Mouse (Mus musculus) MEL (cell line): Measurements from ENCODE around the gene Ola1.

Experiments
- CHD2 ChIP-seq: IDR thresholded peaks from 2 replicates; pipeline ENCODE4 v1.6.1; 2011; ENCODE audit warnings: low read length, improper control_type of control experiment
- CTCF ChIP-seq, 3 experiments: IDR thresholded peaks in 2 of 3; conservative IDR thresholded peaks in 1 of 3; 2 replicates each; pipeline ENCODE4 v1.5.1; 2011 to 2012; ENCODE audit warnings: low read length in 3 of 3, low read depth in 2 of 3, mild to moderate bottlenecking in 2 of 3, improper control_type of control experiment in 1 of 3, inconsistent platforms in 1 of 3, mixed read lengths in 1 of 3, moderate library complexity in 1 of 3; ENCODE audit not compliant: control insufficient read depth in 1 of 3, insufficient read depth in 1 of 3, poor library complexity in 1 of 3, severe bottlenecking in 1 of 3
- EP300 ChIP-seq, 2 experiments: IDR thresholded peaks; 2 replicates each; pipeline ENCODE4 v1.6.1; 2011; ENCODE audit warnings: improper control_type of control experiment in 2 of 2, low read length in 2 of 2, low read depth in 1 of 2, mild to moderate bottlenecking in 1 of 2
- MAX ChIP-seq: IDR thresholded peaks from 2 replicates; pipeline ENCODE4 v1.6.1; 2011; ENCODE audit warnings: low read length, improper control_type of control experiment
- MAZ ChIP-seq: IDR thresholded peaks from 2 replicates; pipeline ENCODE4 v1.6.1; 2012; ENCODE audit warnings: low read depth, mild to moderate bottlenecking, inconsistent platforms, low read length, improper control_type of control experiment
- POLR2A ChIP-seq, 2 experiments: IDR thresholded peaks; 2 replicates each; pipeline ENCODE4 v1.6.1; 2011 to 2012; ENCODE audit warnings: low read length in 2 of 2, mild to moderate bottlenecking in 2 of 2, control low read depth in 1 of 2, improper control_type of control experiment in 1 of 2, low read depth in 1 of 2, moderate library complexity in 1 of 2; ENCODE audit not compliant: control insufficient read depth in 1 of 2, insufficient read depth in 1 of 2, poor library complexity in 1 of 2
- POLR2AphosphoS2 ChIP-seq: IDR thresholded peaks from 2 replicates; pipeline ENCODE4 v1.6.1; 2011; ENCODE audit warnings: low read length, improper control_type of control experiment
- TBP ChIP-seq: IDR thresholded peaks from 2 replicates; pipeline ENCODE4 v1.8.0; 2011; ENCODE audit warnings: low read depth, low read length, improper control_type of control experiment
- USF1 ChIP-seq: IDR thresholded peaks from 2 replicates; pipeline ENCODE4 v1.6.1; 2014; ENCODE audit warnings: low read depth, mild to moderate bottlenecking, inconsistent platforms, low read length, improper control_type of control experiment, moderate library complexity

DNA sequence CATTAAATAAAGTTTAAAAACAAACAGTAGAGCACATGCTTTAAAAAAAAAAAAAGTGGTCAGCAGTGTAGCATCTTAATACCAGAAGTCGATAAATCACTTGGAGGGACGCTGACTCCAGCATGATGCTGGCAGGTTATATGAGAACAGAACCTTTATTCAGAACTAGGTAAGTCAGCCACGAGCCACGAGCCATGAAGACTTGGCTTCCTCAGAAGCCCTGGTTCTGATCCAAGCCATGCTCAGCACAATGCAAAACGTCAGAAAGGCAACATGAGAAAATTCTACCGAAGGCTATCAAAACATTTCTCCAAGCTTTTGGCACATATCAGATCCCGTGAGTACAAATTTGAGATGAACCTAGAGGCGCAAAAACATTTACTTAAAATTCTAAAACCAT lies 127.4 kb downstream of the Ola1 start:
- no peak for TF ChIP-seq TBP
- no peak for TF ChIP-seq MAX
- no peak for TF ChIP-seq EP300 (IDR thresholded peaks at IDR 0.05; ENCODE audit: low read depth in 1 of 2, low read length in 2 of 2)
- TF ChIP-seq POLR2AphosphoS2 = no peak
- TF ChIP-seq USF1 = no peak
- TF ChIP-seq POLR2A (IDR thresholded peaks at IDR 0.05; ENCODE audit: control insufficient read depth in 1 of 2, insufficient read depth in 1 of 2, low read depth in 1 of 2, low read length in 2 of 2, poor library complexity in 1 of 2) = no peak
- no peak for TF ChIP-seq CTCF (IDR thresholded peaks at IDR 0.05 in 2 of 3, conservative IDR thresholded peaks at IDR 0.05 in 1 of 3; ENCODE audit: control insufficient read depth in 1 of 3, insufficient read depth in 1 of 3, low read depth in 2 of 3, low read length in 3 of 3, poor library complexity in 1 of 3, severe bottlenecking in 1 of 3)
- no peak for TF ChIP-seq CHD2
- TF ChIP-seq MAZ = no peak
